Mouse (Mus musculus) megakaryocyte, embryonic 14.5 days (primary cell): Measurements from ENCODE around the gene Cdcp2. TPM values are rescaled to one million over a fixed set of nuclear protein-coding genes. Genes with fewer than 3 reads are reported as not detected.

Source experiments
- H3K27me3 ChIP-seq: replicated peaks from 2 replicates; pipeline ENCODE3; 2012; ENCODE audit warnings: inconsistent platforms
- H3K36me3 ChIP-seq: replicated peaks from 2 replicates; pipeline ENCODE3; 2012; ENCODE audit warnings: low read length, inconsistent platforms, mixed read lengths
- H3K4me1 ChIP-seq: 2 replicates; pipeline ENCODE4 v1.6.1; 2012; ENCODE audit warnings: inconsistent platforms
- H3K4me3 ChIP-seq: replicated peaks from 2 replicates; pipeline ENCODE3; 2012; ENCODE audit warnings: moderate library complexity, mild to moderate bottlenecking, inconsistent platforms
- H3K9me3 ChIP-seq: 2 replicates; pipeline ENCODE4 v1.6.1; 2012; ENCODE audit warnings: inconsistent platforms
- FLI1 ChIP-seq: IDR thresholded peaks from 2 replicates; pipeline ENCODE4 v1.6.1; 2012; ENCODE audit warnings: low read length, inconsistent platforms, mixed read lengths
- GATA1 ChIP-seq: IDR thresholded peaks from 3 replicates; pipeline ENCODE4 v1.6.1; 2012; ENCODE audit warnings: mixed read lengths, low read length, inconsistent platforms, borderline replicate concordance
- polyA plus RNA-seq: library from polyadenylated mRNA; stranded (reverse); fragments of >175 nt; gene quantifications from 2 replicates; pipeline ENCODE4 v1.2.3, GENCODE M21; 2012; ENCODE audit warnings: low replicate concordance; ENCODE audit not compliant: insufficient read depth

Gene Cdcp2
- not detected in 2 replicates for polyA plus RNA-seq

GRCm38 (mm10) chr4:107096841-107097373 is at the start of gene Cdcp2:
TSS of gene Cdcp2 (plus strand) at chr4:107096891.
- H3K27me3 ChIP-seq: peaks cover 47% of the 10 kb centered on the region
- H3K4me1 ChIP-seq: peaks cover 63% of the 10 kb centered on the region
- peak within 1 kb of the TSS; percentile 46 for H3K4me3 ChIP-seq
- TF ChIP-seq FLI1 (no peak), GATA1 (no peak)
- H3K36me3 ChIP-seq: no peaks in the 10 kb centered on the region
- H3K9me3 ChIP-seq: no peaks in the 10 kb centered on the region

GRCm38 (mm10) chr4:107047806-107048205 is 48.9 kb upstream of the Cdcp2 start:
- Histone ChIP-seq H3K9me3 (no peaks in the 10 kb centered on the region), H3K4me1 (no peaks in the 10 kb centered on the region), H3K4me3 (no peak overlapping the region), H3K27me3 (peaks cover 23% of the 10 kb centered on the region), H3K36me3 (peaks cover 63% of the 10 kb centered on the region)
- TF ChIP-seq GATA1 (no peak), FLI1 (no peak)

DNA sequence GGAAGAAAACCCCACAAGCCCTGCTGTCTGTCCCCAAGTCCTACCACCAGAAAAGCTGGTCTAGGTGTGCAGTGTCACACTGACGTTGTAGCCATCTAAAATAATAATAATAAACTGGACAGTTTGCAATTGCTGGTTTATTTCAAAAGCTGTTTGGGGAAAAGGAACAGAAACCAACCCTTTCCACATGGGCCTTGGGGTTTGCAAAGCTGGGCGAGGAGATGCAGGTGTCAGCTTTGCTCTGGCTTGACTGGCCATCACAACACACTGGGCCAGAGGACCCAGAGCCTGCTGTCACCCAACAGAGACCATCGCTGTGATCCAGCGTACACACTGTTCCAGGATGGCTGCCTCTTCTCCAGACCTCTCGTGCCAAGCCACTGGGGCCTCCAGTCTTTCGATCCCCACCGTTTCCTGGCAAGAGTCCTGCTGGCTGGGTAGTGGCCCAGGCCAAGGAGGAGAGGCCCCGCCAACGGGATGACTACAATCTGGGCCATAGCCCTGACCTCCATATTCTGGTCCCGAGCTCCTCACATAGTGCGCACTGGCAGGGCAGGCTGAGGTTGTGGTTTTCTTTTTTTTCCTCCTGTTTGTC is 48.0 kb upstream of the Cdcp2 start:
- no peak for TF ChIP-seq GATA1
- no peak for TF ChIP-seq FLI1
- Histone ChIP-seq H3K36me3 (peaks cover 58% of the 10 kb centered on the region), H3K4me3 (no peak overlapping the region), H3K4me1 (no peaks in the 10 kb centered on the region), H3K9me3 (no peaks in the 10 kb centered on the region), H3K27me3 (peaks cover 31% of the 10 kb centered on the region)

- Histone ChIP-seq H3K27me3 (peaks cover 43% of the 10 kb centered on the region), H3K9me3 (no peaks in the 10 kb centered on the region), H3K36me3 (peaks cover 50% of the 10 kb centered on the region), H3K4me1 (peaks cover 7% of the 10 kb centered on the region), H3K4me3 (no peak overlapping the region)
- TF ChIP-seq FLI1 (no peak), GATA1 (no peak)
These were observed 44.8 kb upstream of the Cdcp2 start for GRCm38 (mm10) chr4:107051889-107052288.

DNA sequence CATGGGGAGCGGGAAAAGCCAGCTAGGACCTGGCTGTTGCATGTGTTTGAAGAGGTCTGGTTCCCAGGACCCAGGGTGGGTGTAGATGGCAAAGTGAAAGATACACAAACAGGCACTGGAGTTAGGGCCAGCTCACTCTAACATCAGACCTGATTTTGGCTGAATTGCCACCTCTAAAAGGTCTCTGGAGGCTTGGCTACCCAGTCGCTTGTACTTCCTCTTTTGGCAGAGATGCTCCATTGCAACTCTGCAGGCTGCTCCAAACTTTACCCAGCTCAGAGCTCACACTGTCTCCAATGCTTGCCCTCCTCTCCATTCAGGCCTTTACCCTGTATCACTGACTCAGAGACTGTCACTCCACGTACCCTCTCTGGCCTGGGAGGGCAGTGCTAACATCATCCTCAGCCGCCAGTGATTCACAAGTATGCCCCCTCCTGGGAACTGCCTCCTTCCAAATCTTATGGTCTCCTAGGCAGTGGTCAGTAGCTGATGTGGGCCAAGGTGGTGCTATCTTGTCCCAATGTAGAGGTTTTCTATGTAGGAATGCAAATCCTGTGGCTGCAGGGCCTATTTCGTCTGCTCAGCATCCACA is 43.6 kb upstream of the Cdcp2 start:
- peaks cover 7% of the 10 kb centered on the region for H3K4me1 ChIP-seq
- H3K9me3 ChIP-seq: no peaks in the 10 kb centered on the region
- H3K36me3 ChIP-seq: peaks cover 50% of the 10 kb centered on the region
- no peak for TF ChIP-seq GATA1
- TF ChIP-seq FLI1: no peak
- H3K4me3 ChIP-seq: no peak overlapping the region
- peaks cover 54% of the 10 kb centered on the region for H3K27me3 ChIP-seq

DNA sequence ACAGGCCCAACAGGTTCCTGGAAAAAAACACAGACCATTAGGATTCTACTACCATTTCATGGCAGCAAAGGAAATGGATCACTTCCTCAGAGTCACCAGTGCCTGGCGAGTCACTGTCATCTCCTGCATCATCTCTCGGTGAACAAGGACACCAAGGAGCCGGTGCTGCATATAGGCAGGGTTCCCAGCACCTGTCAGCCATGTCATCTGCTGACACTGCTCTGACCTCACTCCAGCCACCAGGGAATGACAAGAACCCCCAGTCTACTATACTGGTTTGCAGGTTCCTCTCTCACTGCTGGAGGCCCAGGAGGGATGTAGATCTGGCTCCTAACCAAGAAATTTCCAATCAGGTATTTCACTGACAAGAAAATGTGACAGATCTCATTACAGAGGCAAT is 40.6 kb upstream of the Cdcp2 start:
- Histone ChIP-seq H3K36me3 (peaks cover 65% of the 10 kb centered on the region), H3K4me1 (peaks cover 12% of the 10 kb centered on the region), H3K27me3 (peaks cover 61% of the 10 kb centered on the region), H3K4me3 (no peak overlapping the region), H3K9me3 (no peaks in the 10 kb centered on the region)
- TF ChIP-seq GATA1: no peak
- no peak for TF ChIP-seq FLI1

- Histone ChIP-seq H3K4me3 (no peak overlapping the region), H3K4me1 (peaks cover 12% of the 10 kb centered on the region), H3K36me3 (peaks cover 85% of the 10 kb centered on the region), H3K27me3 (peaks cover 48% of the 10 kb centered on the region), H3K9me3 (no peaks in the 10 kb centered on the region)
- TF ChIP-seq GATA1: no peak
- TF ChIP-seq FLI1: no peak
These were observed 38.3 kb upstream of the Cdcp2 start for GRCm38 (mm10) chr4:107058346-107058745.

- no peak for TF ChIP-seq FLI1
- TF ChIP-seq GATA1: no peak
- H3K4me3 ChIP-seq: no peak overlapping the region
- H3K9me3 ChIP-seq: no peaks in the 10 kb centered on the region
- H3K36me3 ChIP-seq: peaks cover 89% of the 10 kb centered on the region
- H3K27me3 ChIP-seq: peaks cover 44% of the 10 kb centered on the region
- peaks cover 15% of the 10 kb centered on the region for H3K4me1 ChIP-seq
These were observed 37.9 kb upstream of the Cdcp2 start for GRCm38 (mm10) chr4:107058781-107059180.

- TF ChIP-seq FLI1: no peak
- TF ChIP-seq GATA1: no peak
- H3K27me3 ChIP-seq: peaks cover 34% of the 10 kb centered on the region
- peaks cover 25% of the 10 kb centered on the region for H3K4me1 ChIP-seq
- H3K36me3 ChIP-seq: peaks cover 78% of the 10 kb centered on the region
- no peaks in the 10 kb centered on the region for H3K9me3 ChIP-seq
- H3K4me3 ChIP-seq: no peak overlapping the region
These were observed 35.1 kb upstream of the Cdcp2 start for GRCm38 (mm10) chr4:107061560-107061959.

DNA sequence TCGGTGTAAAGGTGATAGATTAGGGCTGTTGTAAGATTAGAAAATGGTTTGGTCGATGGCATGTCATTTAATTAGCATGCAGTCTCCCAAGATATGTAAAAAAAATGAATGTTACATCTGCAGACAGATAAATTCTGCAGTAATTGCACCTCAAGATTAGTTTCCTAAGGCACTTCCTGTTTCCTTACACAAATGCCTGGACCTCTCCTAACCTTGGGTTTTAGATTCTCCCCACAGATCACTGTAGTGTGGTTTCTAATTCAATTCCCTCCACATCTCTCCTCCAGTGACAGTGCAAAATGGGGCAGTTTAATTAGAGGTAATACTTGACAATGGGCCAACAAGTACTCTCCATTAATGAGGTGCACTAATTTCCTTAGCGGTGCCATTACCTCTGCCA is 33.5 kb upstream of the Cdcp2 start:
- H3K9me3 ChIP-seq: no peaks in the 10 kb centered on the region
- H3K36me3 ChIP-seq: peaks cover 62% of the 10 kb centered on the region
- no peak for TF ChIP-seq FLI1
- TF ChIP-seq GATA1: no peak
- peaks cover 20% of the 10 kb centered on the region for H3K27me3 ChIP-seq
- H3K4me1 ChIP-seq: peaks cover 36% of the 10 kb centered on the region
- H3K4me3 ChIP-seq: no peak overlapping the region
